Mouse (Mus musculus) stomach, embryonic 14.5 days (tissue): ENCODE data around the gene Zfp740. TPM values are rescaled to one million over a fixed set of nuclear protein-coding genes. Genes with fewer than 3 reads are reported as not detected.

Experiments used
- ATAC-seq: fragments of 200-750 bp; cut with Nextera tagmentation; 2 replicates; pipeline ENCODE4 v1.8.0; 2017; ENCODE audit warnings: low read depth, moderate TSS enrichment; ENCODE audit not compliant: insufficient number of reproducible peaks, insufficient read depth, low FRiP score
- H3K27ac ChIP-seq: fragments of 300-500 bp; sonication (generic); 2 replicates; pipeline ENCODE4 v1.5.1; 2014; ENCODE audit warnings: mild to moderate bottlenecking, low read length, moderate library complexity, mixed read lengths
- H3K27me3 ChIP-seq: fragments of 300-500 bp; sonication (generic); 2 replicates; pipeline ENCODE4 v1.6.1; 2014; ENCODE audit warnings: low read length, control low read depth, mixed read lengths; ENCODE audit not compliant: control insufficient read depth, insufficient read depth
- H3K36me3 ChIP-seq: fragments of 300-500 bp; sonication (generic); 2 replicates; pipeline ENCODE4 v1.6.1; 2014; ENCODE audit warnings: mild to moderate bottlenecking, control low read depth, low read length, moderate library complexity, mixed read lengths; ENCODE audit not compliant: control insufficient read depth, insufficient read depth
- H3K4me1 ChIP-seq: fragments of 300-500 bp; sonication (generic); 2 replicates; pipeline ENCODE4 v1.6.1; 2014; ENCODE audit warnings: low read length, control low read depth, mixed read lengths; ENCODE audit not compliant: control insufficient read depth, insufficient read depth
- H3K4me2 ChIP-seq: fragments of 300-500 bp; sonication (generic); replicated peaks from 2 replicates; pipeline ENCODE4 v1.6.1; 2014; ENCODE audit warnings: low read depth, low read length, control low read depth
- H3K4me3 ChIP-seq: fragments of 300-500 bp; sonication (generic); 2 replicates; pipeline ENCODE4 v1.5.1; 2014; ENCODE audit warnings: low read depth, low read length, control low read depth
- H3K9ac ChIP-seq: fragments of 300-500 bp; sonication (generic); replicated peaks from 2 replicates; pipeline ENCODE4 v1.6.1; 2014; ENCODE audit warnings: low read depth, mild to moderate bottlenecking, control low read depth, low read length, moderate library complexity, mixed read lengths
- H3K9me3 ChIP-seq: fragments of 300-500 bp; sonication (generic); 2 replicates; pipeline ENCODE4 v1.6.1; 2016; ENCODE audit warnings: low read depth, low read length, control low read depth; ENCODE audit not compliant: control insufficient read depth
- WGBS: fragments of 180-500 bp; shearing (Covaris S2); extraction: QIAGEN DNeasy Blood & Tissue Kit; methylation state at CpG from one replicate; pipeline ENCODE4 v1.1.7; 2014; 5-methylcytosine and 5-hydroxymethylcytosine counted together
- polyA plus RNA-seq: library from polyadenylated mRNA; unstranded; fragments of >200 nt; fragmentation: Nextera tagmentation; extraction: Ambion mirVana; gene quantifications from 2 replicates; pipeline ENCODE4 v1.2.1, GENCODE M21; 2014

Zfp740 gene
- polyA plus RNA-seq, 1 experiment from 2014 or later: 54.0 TPM

DNA sequence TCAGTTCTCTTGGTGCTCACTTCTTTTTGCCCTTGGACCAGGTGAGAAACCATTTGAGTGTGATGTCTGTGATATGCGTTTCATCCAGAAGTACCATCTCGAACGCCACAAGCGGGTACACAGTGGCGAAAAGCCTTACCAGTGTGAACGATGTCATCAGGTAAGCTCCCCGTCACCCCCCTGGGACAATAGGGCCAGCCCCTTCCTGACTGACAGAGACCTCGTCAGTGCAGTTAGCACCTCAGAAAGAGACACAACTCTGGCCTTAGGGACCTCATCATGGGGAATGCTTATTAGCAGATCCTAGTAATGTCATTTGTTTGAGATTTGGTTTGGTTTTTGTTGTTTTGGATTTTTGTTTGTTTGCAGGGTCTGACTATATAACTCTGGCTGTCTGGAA, 6.1 kb downstream of the Zfp740 start:
- H3K4me1 ChIP-seq: peaks cover 23% of the 10 kb centered on the region
- H3K27ac ChIP-seq: no peak overlapping the region
- WGBS: 92% methylated on average over 8 of the region's 8 CpGs
- no peak overlapping the region for H3K4me3 ChIP-seq
- no peak overlapping the region for H3K4me2 ChIP-seq
- H3K27me3 ChIP-seq: no peaks in the 10 kb centered on the region
- no peak for ATAC-seq
- no peaks in the 10 kb centered on the region for H3K9me3 ChIP-seq
- no peak overlapping the region for H3K9ac ChIP-seq
- peaks cover 70% of the 10 kb centered on the region for H3K36me3 ChIP-seq

DNA sequence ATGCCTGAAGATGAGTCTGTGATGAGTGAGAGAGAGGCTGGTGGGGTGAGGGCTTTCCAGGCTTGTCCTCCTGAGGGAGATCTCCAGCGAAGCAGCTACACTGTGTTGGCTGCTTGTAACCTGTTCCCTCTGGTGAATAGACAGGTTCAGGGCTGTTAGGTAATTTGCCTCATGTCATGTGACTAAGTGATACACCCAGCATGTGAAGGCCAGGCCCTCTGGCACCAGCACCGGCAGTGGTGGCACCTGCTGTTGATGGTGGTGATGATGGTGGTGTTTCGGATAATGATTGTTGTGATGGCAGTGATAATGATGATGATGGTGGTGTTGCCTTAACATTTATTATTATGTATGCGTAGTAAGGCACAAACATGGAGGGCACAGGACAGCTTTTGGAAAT, 7.8 kb downstream of the Zfp740 start:
- H3K4me2 ChIP-seq: no peak overlapping the region
- no peak overlapping the region for H3K27ac ChIP-seq
- H3K27me3 ChIP-seq: no peaks in the 10 kb centered on the region
- no peak overlapping the region for H3K9ac ChIP-seq
- ATAC-seq: no peak
- 90% methylated on average over 4 of the region's 4 CpGs for WGBS
- H3K4me3 ChIP-seq: no peak overlapping the region
- peaks cover 78% of the 10 kb centered on the region for H3K36me3 ChIP-seq
- H3K4me1 ChIP-seq: peaks cover 14% of the 10 kb centered on the region; the same call in 1 of the 2 replicates
- no peaks in the 10 kb centered on the region for H3K9me3 ChIP-seq

DNA sequence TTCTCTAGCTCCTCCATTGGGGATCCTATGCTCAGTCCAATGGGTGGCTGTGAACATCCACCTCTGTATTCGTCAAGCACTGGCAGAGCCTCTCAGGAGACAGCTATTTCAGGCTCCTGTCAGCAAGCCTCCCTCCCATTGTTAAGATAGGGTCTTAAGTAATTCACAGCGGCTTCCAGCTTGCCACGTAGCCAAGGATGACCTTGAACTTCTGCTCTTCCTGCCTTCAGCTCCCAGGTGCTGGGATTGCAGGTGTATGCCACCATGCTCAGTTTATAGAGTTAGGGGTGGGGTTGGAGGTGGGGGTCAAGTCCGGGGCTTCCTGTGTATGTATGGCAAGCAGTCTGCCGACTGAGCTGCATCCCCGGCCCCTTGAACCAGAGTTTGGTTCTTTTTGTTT, 8.8 kb downstream of the Zfp740 start:
- peaks cover 76% of the 10 kb centered on the region for H3K36me3 ChIP-seq
- peaks cover 8% of the 10 kb centered on the region; the same call in 1 of the 2 replicates for H3K4me1 ChIP-seq
- no peak overlapping the region for H3K4me3 ChIP-seq
- no peak overlapping the region for H3K4me2 ChIP-seq
- no peak overlapping the region for H3K27ac ChIP-seq
- no peaks in the 10 kb centered on the region for H3K9me3 ChIP-seq
- no peak overlapping the region for H3K9ac ChIP-seq
- WGBS: 79% methylated on average over 6 of the region's 6 CpGs
- ATAC-seq: no peak
- no peaks in the 10 kb centered on the region for H3K27me3 ChIP-seq

DNA sequence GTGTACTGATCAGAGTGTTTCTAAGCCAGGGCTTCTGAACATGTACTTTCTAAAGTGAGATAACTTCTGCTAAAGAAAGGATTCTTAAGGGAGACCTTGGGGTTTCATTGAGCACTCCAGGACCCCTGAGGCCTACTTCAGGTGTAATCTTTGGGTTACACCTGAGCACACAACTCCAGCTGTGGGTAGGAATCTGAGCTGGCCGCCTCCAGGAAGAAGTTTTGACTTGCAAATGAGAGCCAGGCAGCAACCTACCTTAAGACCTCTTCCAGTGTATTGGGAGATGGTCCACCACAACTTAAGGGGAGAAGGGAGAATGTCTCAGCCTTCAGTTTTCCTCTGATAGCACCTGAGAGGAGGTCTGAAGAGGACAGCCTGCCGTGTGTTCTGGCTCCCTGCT, 11.1 kb downstream of the Zfp740 start:
- Histone ChIP-seq H3K9me3 (no peaks in the 10 kb centered on the region), H3K9ac (no peak overlapping the region), H3K4me3 (no peak overlapping the region), H3K27ac (no peak overlapping the region), H3K27me3 (no peaks in the 10 kb centered on the region), H3K36me3 (peaks cover 53% of the 10 kb centered on the region), H3K4me1 (no peaks in the 10 kb centered on the region), H3K4me2 (no peak overlapping the region)
- 40% methylated on average over 2 of the region's 2 CpGs for WGBS
- ATAC-seq: no peak

DNA sequence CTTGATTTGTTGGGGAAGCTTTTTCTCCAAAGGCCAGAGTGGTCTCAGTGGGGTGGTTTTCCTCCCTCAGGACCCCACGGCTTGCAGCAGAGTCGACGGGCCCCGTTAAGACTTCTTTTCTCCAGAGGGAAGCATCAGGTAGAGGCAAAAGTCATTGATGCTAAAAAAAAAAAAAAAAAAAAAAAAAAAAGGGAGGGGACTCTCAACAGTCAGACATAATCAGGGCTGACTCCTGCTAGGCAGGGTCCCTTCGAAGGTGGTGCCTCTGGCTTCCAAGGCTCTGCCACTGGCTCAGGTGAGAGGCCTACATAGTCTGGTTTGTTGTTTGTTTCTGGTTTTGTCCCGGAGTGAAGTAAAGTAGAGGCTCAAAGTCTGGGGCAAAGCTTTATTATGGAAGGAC, 12.6 kb downstream of the Zfp740 start:
- no peak overlapping the region for H3K9ac ChIP-seq
- H3K9me3 ChIP-seq: no peaks in the 10 kb centered on the region
- H3K4me3 ChIP-seq: no peak overlapping the region
- 73% methylated on average over 6 of the region's 6 CpGs for WGBS
- no peak overlapping the region for H3K27ac ChIP-seq
- peaks cover 42% of the 10 kb centered on the region for H3K36me3 ChIP-seq
- H3K4me1 ChIP-seq: no peaks in the 10 kb centered on the region
- H3K27me3 ChIP-seq: no peaks in the 10 kb centered on the region
- no peak for ATAC-seq
- no peak overlapping the region for H3K4me2 ChIP-seq

DNA sequence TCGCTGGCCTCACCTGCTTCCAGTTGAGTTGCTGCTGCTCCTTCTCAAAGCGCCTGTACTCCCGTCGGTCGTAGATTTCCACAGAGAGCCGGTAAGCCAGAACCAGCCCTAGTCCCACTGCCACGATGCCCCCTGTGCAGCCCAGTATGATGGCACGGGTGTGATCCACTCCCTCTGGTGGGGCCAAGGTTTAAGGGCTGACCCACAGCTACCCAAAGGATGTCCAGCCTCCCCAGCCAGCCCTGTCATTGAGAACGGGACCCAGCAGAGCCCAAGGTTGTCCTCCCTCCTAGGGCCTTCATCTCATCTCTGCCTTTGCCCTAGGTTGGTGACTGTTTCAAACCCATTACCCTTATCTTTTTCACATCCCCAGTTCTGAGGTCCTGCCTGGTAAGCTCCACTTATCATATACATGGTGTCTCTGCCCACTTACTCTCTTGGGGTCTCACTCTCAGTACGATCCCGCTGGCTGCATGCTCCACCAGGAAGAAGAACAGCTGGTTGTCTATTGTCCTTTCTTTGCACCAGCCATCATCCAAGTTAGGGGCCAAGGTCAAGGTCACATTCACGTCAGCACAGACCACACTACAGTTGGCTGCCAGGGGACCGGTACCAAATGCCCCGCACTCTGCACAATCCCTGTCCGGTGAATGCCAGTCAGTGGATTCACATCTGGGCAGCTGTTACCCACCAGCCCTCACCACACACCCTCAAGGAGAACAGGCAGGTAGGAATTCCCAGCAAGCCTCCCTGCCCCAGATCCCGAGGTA, 13.6 kb downstream of the Zfp740 start:
- WGBS: 81% methylated on average over 16 of the region's 16 CpGs
- Histone ChIP-seq H3K27me3 (no peaks in the 10 kb centered on the region), H3K9ac (no peak overlapping the region), H3K4me1 (no peaks in the 10 kb centered on the region), H3K27ac (no peak overlapping the region), H3K4me2 (no peak overlapping the region), H3K4me3 (no peak overlapping the region), H3K9me3 (no peaks in the 10 kb centered on the region), H3K36me3 (peaks cover 38% of the 10 kb centered on the region)
- no peak for ATAC-seq

DNA sequence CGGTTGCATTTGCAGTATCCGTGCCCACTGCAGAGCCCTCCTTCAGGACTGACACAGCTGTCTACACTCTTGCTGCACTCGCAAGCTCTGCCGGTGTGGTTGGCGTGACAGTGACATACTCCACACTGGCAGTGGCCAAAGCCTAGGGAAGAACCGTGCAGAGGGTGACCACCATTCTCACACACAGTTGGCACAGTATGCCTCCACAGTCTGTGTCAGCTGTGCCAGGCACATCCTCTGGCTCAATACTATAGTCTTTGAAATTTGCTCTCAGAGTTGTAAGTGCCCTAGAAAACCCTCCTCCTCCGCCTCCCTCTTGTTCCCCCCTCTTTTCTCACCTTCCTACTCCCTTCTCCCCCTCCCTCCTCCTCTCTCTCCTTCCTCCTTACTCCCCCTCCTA, 14.3 kb downstream of the Zfp740 start:
- Histone ChIP-seq H3K4me1 (no peaks in the 10 kb centered on the region), H3K27ac (no peak overlapping the region), H3K4me2 (no peak overlapping the region), H3K4me3 (no peak overlapping the region), H3K36me3 (peaks cover 32% of the 10 kb centered on the region), H3K27me3 (no peaks in the 10 kb centered on the region), H3K9ac (no peak overlapping the region), H3K9me3 (no peaks in the 10 kb centered on the region)
- ATAC-seq: no peak
- WGBS: 81% methylated on average over 7 of the region's 7 CpGs

DNA sequence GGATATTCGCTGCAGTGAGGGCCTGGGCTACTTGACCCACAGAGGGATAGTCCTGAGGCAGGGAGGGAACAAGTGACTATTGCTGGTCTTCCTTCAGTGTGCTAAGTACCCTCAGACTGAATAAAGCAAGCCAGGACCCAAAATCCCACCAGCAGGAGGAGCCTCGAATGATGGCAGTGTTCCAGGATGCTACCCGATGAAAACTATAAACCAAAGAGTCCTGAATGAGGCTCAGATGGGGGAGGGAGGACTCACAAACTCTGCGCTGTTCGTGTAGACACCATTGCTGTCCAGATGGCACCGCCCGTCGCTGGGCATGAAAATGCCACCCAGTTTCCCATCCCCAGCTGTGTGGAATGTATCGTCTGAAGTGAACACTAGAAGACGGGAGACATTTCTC, 19.3 kb downstream of the Zfp740 start:
- Histone ChIP-seq H3K4me2 (no peak overlapping the region), H3K27ac (no peak overlapping the region), H3K4me3 (no peak overlapping the region), H3K4me1 (0 out of 2 replicates have a peak, but pooled peaks cover 2% of the 10 kb centered on the region), H3K27me3 (no peaks in the 10 kb centered on the region), H3K9ac (no peak overlapping the region), H3K9me3 (no peaks in the 10 kb centered on the region), H3K36me3 (no peaks in the 10 kb centered on the region)
- 59% methylated on average over 10 of the region's 10 CpGs for WGBS
- no peak for ATAC-seq
